Mouse (Mus musculus) midbrain, postnatal 0 days (tissue): ENCODE data around the gene Kif21b. TPM values are rescaled to one million over a fixed set of nuclear protein-coding genes. Genes with fewer than 3 reads are reported as not detected.

ENCODE experiments used
- ATAC-seq: fragments of 200-750 bp; cut with Nextera tagmentation; 2 replicates; pipeline ENCODE4 v1.8.0; 2017; ENCODE audit warnings: moderate number of reproducible peaks, mild to moderate bottlenecking, moderate TSS enrichment, moderate library complexity; ENCODE audit not compliant: low FRiP score
- DNase-seq: peaks from one replicate; pipeline ENCODE4 v3.0.0-alpha.2; 2015; ENCODE audit warnings: low spot score
- H3K27ac ChIP-seq: fragments of 300-500 bp; sonication (generic); 2 replicates; pipeline ENCODE4 v1.5.1; 2014; ENCODE audit warnings: low read depth, mild to moderate bottlenecking, low read length, mixed read lengths
- H3K27me3 ChIP-seq: fragments of 300-500 bp; sonication (generic); 2 replicates; pipeline ENCODE4 v1.6.1; 2014; ENCODE audit warnings: low read length, control low read depth, mixed read lengths; ENCODE audit not compliant: insufficient read depth
- H3K36me3 ChIP-seq: fragments of 300-500 bp; sonication (generic); 2 replicates; pipeline ENCODE4 v1.6.1; 2014; ENCODE audit warnings: low read length, control low read depth, mixed read lengths; ENCODE audit not compliant: insufficient read depth
- H3K4me1 ChIP-seq: fragments of 300-500 bp; sonication (generic); 2 replicates; pipeline ENCODE4 v1.6.1; 2014; ENCODE audit warnings: mild to moderate bottlenecking, control low read depth, antibody characterized with exemption, low read length, mixed read lengths; ENCODE audit not compliant: insufficient read depth
- H3K4me2 ChIP-seq: fragments of 300-500 bp; sonication (generic); 2 replicates; pipeline ENCODE4 v1.6.1; 2014; ENCODE audit warnings: low read depth, mild to moderate bottlenecking, low read length, mixed read lengths; ENCODE audit not compliant: poor library complexity, severe bottlenecking
- H3K4me3 ChIP-seq: fragments of 300-500 bp; sonication (generic); 2 replicates; pipeline ENCODE4 v1.5.1; 2014; ENCODE audit warnings: low read depth, mild to moderate bottlenecking, low read length, moderate library complexity
- H3K9ac ChIP-seq: fragments of 300-500 bp; sonication (generic); replicated peaks from 2 replicates; pipeline ENCODE4 v1.6.1; 2014; ENCODE audit warnings: mild to moderate bottlenecking, low read length, moderate library complexity, mixed read lengths; ENCODE audit not compliant: poor library complexity, severe bottlenecking
- H3K9me3 ChIP-seq: fragments of 300-500 bp; sonication (generic); 2 replicates; pipeline ENCODE4 v1.6.1; 2016; ENCODE audit warnings: low read length, control low read depth
- CTCF ChIP-seq: IDR thresholded peaks from 2 replicates; pipeline ENCODE4 v1.5.1; 2016; ENCODE audit warnings: antibody characterized with exemption, mild to moderate bottlenecking
- WGBS: fragments of 180-500 bp; shearing (Covaris S2); extraction: QIAGEN DNeasy Blood & Tissue Kit; methylation state at CpG from one replicate; pipeline ENCODE4 v1.1.7; 2014; 5-methylcytosine and 5-hydroxymethylcytosine counted together
- polyA plus RNA-seq: library from polyadenylated mRNA; unstranded; fragments of >200 nt; fragmentation: Nextera tagmentation; extraction: Ambion mirVana; gene quantifications from 2 replicates; pipeline ENCODE4 v1.2.1, GENCODE M21; 2015
- total RNA-seq: library from RNA; depleted of rRNA; stranded (reverse); fragments of >200 nt; gene quantifications from 2 replicates; pipeline ENCODE4 v1.2.3, GENCODE M21; 2014

Gene Kif21b
- total and polyA plus RNA-seq, 2 experiments from 2014 or later, result 32.1 to 160 TPM

DNA sequence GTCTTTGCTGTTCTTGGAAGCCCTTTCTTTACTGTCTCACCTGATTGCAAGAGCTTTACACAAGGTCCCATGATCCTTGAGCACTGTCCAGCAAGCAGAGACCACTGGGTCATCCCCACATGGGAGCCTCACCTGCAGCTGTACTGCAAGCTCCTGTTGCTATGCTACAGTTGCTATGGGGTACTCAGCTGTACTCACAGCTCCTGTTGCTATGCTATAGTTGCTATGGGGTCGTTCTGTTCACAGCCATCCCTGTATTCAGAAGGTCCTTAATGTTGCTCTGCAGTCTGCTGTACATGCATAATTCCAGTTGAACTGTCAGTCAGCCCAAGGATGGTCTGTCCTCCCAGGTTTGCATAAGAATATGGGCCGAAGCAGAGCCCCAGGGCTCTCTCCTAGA lies 34.2 kb downstream of the Kif21b start:
- DNase-seq (peak; percentile 44), ATAC-seq (peak; percentile 26; the same call in 1 of the 2 replicates)
- no peak overlapping the region for H3K27ac ChIP-seq
- no peak overlapping the region for H3K4me2 ChIP-seq
- H3K36me3 ChIP-seq, result peaks cover 84% of the 10 kb centered on the region
- no peak for TF ChIP-seq CTCF
- H3K4me3 ChIP-seq, result no peak overlapping the region
- WGBS, result 21% methylated on average over 2 of the region's 2 CpGs
- H3K9ac ChIP-seq, result no peak overlapping the region
- no peaks in the 10 kb centered on the region for H3K27me3 ChIP-seq
- H3K4me1 ChIP-seq, result no peaks in the 10 kb centered on the region
- H3K9me3 ChIP-seq, result no peaks in the 10 kb centered on the region

DNA sequence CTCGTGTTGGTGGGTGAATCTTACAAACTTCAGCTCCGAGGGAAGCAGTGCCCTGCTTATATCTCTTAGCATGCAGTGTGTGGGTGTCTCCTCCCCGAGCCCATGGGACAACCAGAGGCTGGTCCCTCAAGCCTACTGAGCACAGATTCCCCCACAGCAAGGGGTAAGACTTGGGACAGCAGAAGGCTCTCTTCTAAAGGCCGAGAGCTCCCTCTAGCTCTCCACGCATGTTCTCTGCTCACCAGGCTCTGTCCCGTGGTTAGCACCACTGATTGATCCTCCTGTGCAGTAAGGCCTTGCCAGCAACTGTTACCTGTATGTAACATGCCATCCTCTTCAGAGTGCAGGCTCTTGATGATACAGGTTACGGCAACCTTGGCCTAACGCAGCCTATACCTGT lies 36.5 kb downstream of the Kif21b start:
- Histone ChIP-seq H3K4me2 (no peak overlapping the region), H3K4me3 (no peak overlapping the region), H3K27ac (no peak overlapping the region), H3K9ac (no peak overlapping the region), H3K4me1 (no peaks in the 10 kb centered on the region), H3K36me3 (peaks cover 83% of the 10 kb centered on the region), H3K9me3 (no peaks in the 10 kb centered on the region), H3K27me3 (no peaks in the 10 kb centered on the region)
- DNase-seq (no peak), ATAC-seq (no peak)
- 72% methylated on average over 8 of the region's 8 CpGs for WGBS
- peak; percentile 57 for TF ChIP-seq CTCF

DNA sequence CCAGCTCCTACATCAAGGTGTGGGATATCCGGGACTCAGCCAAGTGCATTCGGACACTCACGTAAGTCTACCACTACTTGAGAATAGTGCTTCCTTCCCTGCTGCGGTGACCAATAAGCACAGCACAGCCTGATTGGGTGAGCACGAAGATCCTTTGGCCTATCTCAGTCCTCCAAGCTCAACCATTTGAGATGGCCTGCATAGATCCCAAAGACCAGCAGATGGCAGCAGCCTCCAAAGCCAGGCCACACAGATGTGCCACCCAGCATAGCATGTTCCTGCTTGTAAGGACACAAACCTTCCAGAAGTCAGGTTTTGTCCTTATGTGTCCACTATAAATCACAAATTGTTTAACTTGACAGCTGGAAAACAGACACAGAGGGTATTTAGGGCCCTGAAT lies 38.9 kb downstream of the Kif21b start:
- Histone ChIP-seq H3K9ac (no peak overlapping the region), H3K27me3 (no peaks in the 10 kb centered on the region)
- DNase-seq, result peak; percentile 94

DNA sequence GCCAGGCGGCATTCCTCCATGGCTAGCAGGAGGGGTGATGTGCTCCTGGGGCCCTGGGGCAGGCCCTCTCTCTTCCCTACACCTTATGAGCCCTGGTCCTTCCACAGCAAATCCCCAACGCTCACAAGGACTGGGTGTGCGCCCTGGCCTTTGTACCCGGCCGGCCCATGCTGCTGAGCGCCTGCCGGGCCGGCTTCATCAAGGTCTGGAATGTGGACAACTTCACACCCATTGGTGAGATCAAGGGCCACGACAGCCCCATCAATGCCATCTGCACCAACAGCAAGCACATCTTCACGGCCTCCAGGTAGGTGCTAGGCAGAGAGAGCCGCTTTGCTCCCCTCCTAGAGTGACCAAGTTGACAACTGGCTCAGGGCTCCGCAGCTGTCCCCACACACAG lies 41.5 kb downstream of the Kif21b start:
- Histone ChIP-seq H3K4me1 (no peaks in the 10 kb centered on the region; the same call in 1 of the 2 replicates), H3K4me2 (no peak overlapping the region), H3K36me3 (peaks cover 71% of the 10 kb centered on the region), H3K9ac (no peak overlapping the region), H3K4me3 (no peak overlapping the region), H3K9me3 (no peaks in the 10 kb centered on the region), H3K27ac (no peak overlapping the region), H3K27me3 (no peaks in the 10 kb centered on the region)
- 70% methylated on average over 12 of the region's 12 CpGs for WGBS
- no peak for ATAC-seq
- no peak for DNase-seq
- TF ChIP-seq CTCF, result no peak

More for the DNA sequence above, 38.9 kb downstream of the Kif21b start:
- no peaks in the 10 kb centered on the region for H3K9me3 ChIP-seq
- peaks cover 72% of the 10 kb centered on the region for H3K36me3 ChIP-seq
- peak; percentile 98 for TF ChIP-seq CTCF
- no peak overlapping the region for H3K27ac ChIP-seq
- peak; percentile 78 for ATAC-seq
- H3K4me1 ChIP-seq, result no peaks in the 10 kb centered on the region; the same call in 1 of the 2 replicates
- no peak overlapping the region for H3K4me3 ChIP-seq
- H3K4me2 ChIP-seq, result no peak overlapping the region
- 13% methylated on average over 5 of the region's 5 CpGs for WGBS

DNA sequence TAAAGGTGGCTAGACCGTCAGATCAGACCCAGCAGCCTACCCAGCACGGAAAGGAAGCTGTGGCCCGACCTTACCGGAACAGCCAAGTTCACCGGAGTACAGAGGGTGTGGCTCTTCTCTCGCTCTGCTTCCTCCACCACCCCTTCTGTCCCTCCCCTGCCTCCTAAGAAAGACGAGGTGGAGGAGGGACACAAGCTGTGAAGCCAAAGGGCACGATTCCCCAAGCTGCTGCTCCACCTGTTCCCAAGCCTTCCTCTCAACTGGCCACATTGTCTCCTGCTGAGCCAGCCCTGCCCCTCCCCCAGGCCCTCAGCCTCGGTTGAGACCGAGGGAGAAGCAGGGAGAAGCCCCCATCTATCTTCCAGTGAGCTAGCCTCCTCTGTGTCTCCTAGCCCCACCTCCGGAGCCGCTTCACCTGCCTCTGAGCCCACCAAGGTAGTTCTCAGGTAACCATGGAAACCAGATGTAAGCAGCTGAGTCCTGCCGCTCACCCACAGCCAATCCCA lies 43.0 kb downstream of the Kif21b start:
- H3K4me3 ChIP-seq, result no peak overlapping the region
- H3K4me1 ChIP-seq, result no peaks in the 10 kb centered on the region; the same call in 1 of the 2 replicates
- no peaks in the 10 kb centered on the region for H3K9me3 ChIP-seq
- H3K27ac ChIP-seq, result peak overlapping the region; percentile 8; the same call in 1 of the 2 replicates
- H3K36me3 ChIP-seq, result peaks cover 58% of the 10 kb centered on the region
- no peaks in the 10 kb centered on the region for H3K27me3 ChIP-seq
- 0 out of 2 replicates have a peak overlapping the region, but pooled peaks have one; percentile 1 for H3K9ac ChIP-seq
- TF ChIP-seq CTCF, result no peak
- H3K4me2 ChIP-seq, result no peak overlapping the region
- ATAC-seq (0 out of 2 replicates have a peak, but pooled peaks have one; percentile 10), DNase-seq (peak; percentile 50)
- 15% methylated on average over 13 of the region's 13 CpGs for WGBS

DNA sequence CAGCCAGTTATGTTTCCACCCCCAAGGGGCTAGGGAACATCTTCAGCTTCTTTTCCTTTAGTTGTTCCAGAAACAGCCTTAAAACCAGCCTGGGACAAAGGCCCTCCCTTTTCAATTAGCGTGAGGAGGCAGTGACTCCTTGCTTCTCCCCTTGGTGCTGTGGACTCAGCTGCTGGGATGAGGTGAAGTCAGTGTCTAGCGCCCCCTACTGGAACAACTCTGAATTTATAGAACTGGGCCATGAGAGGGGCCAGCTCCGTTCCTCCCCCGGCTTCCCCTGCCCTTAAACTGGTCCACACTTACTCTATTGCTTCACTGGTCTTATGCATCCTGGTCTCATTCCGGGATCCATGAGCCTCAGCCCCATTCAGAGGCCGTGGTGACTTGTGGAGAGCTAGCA lies 44.0 kb downstream of the Kif21b start:
- no peak for ATAC-seq
- Histone ChIP-seq H3K9me3 (no peaks in the 10 kb centered on the region), H3K4me2 (no peak overlapping the region), H3K36me3 (peaks cover 52% of the 10 kb centered on the region), H3K4me3 (no peak overlapping the region), H3K27me3 (no peaks in the 10 kb centered on the region), H3K4me1 (no peaks in the 10 kb centered on the region; the same call in 1 of the 2 replicates), H3K27ac (no peak overlapping the region), H3K9ac (no peak overlapping the region)
- TF ChIP-seq CTCF, result peak; percentile 81
- 39% methylated on average over 6 of the region's 6 CpGs for WGBS
- peak; percentile 69 for DNase-seq
